ENCODE assay signal across 9 mouse cellular contexts in the genomic region with DNA sequence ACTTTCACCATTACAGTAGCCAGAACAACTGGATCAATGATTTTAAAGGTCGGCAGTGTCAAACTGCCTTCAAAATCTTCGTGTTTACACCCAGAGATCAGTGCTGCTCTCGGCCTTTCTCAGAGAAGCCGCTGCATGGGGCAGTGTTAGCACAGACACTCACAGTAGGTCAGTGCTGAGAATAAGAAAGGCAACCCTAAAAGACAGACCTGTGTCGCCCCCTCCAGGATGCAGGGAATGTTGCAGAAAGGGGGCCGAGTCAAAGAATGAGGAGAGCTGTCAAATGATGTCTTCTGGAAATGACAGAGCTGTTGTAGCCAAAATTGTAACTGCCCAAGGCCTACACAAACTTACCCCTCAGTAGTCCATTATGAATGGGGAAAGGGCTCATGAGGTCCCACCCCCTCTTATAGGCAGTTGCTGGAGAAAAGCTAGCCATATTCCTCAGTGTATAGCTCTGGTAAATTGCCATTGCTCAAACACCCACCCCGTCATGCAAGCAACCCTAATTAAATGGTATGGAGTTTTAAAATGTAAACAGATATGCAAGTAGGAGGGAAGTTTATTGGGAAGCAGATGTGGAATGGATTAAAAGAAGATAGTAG.
DNase-seq lines count a peak whose midpoint lies in the region; ATAC-seq and TF ChIP-seq lines count a peak whose summit lies in the region.
"Had no signal": no experiment of that assay in that cellular context is flagged by ENCODE, and none has a peak within 500 bp of the region (broad histone marks: within the 10 kb centered on the region; RNA-seq: fewer than 3 reads in every experiment).

No protein-coding gene starts in this region.

- H3K4me3 ChIP-seq in kidney, adult 2 months (ENCODE audit: insufficient read depth, low read depth, low read length), result no peak overlapping the region
- H3K4me3 ChIP-seq in kidney, embryonic 16.5 days (ENCODE audit: low read length), result no peak overlapping the region
- no peak overlapping the region for H3K4me3 ChIP-seq in lung, adult 2 months (replicated peaks; ENCODE audit: extremely low read depth, low read depth, low read length)
- H3K4me3 ChIP-seq: limb, embryonic 13.5 days had no signal

- no peaks in the 10 kb centered on the region for H3K9me3 ChIP-seq in kidney, embryonic 16.5 days (ENCODE audit: low read length)
- H3K9me3 ChIP-seq: limb, embryonic 13.5 days had no signal

- no peak overlapping the region for H3K4me2 ChIP-seq in kidney, embryonic 16.5 days (replicated peaks; ENCODE audit: low read depth, low read length)
- H3K4me2 ChIP-seq: limb, embryonic 13.5 days had no signal

- H3K4me1 ChIP-seq in kidney, adult 2 months (ENCODE audit: control insufficient read depth, insufficient read depth, low read length), result no peaks in the 10 kb centered on the region
- no peaks in the 10 kb centered on the region for H3K4me1 ChIP-seq in kidney, embryonic 16.5 days (ENCODE audit: insufficient read depth, low read length)
- no peaks in the 10 kb centered on the region for H3K4me1 ChIP-seq in lung, adult 2 months (ENCODE audit: control insufficient read depth, insufficient read depth, low read length)
- H3K4me1 ChIP-seq: limb, embryonic 13.5 days had no signal

- H3K36me3 ChIP-seq in kidney, adult 2 months (ENCODE audit: control insufficient read depth, insufficient read depth, low read length), result no peaks in the 10 kb centered on the region
- no peaks in the 10 kb centered on the region for H3K36me3 ChIP-seq in kidney, embryonic 16.5 days (ENCODE audit: insufficient read depth, low read length)
- H3K36me3 ChIP-seq: limb, embryonic 13.5 days had no signal

- no peak overlapping the region for H3K27ac ChIP-seq in kidney, adult 2 months (ENCODE audit: insufficient read depth, low read depth, low read length)
- H3K27ac ChIP-seq in kidney, embryonic 16.5 days (ENCODE audit: low read length), result no peak overlapping the region
- H3K27ac ChIP-seq: limb, embryonic 13.5 days had no signal

- no peak for DNase-seq in kidney, adult 2 months
- DNase-seq in adrenal gland, adult 2 months, result peak; percentile 12
- DNase-seq in embryo, embryonic 9.5 days (ENCODE audit: extremely low spot score), result peak; percentile 36
- peak; percentile 39 for DNase-seq in induced T-regulatory cell, adult 2 months (ENCODE audit: low read depth)
- no peak for DNase-seq in lung, adult 2 months
- peak; percentile 52 to 55 for DNase-seq in right cerebral cortex, adult 2 months (ENCODE audit: low spot score in 2 of 2)
- no peak for DNase-seq in urinary bladder, postnatal 36 days (ENCODE audit: low spot score in 2 of 2)

- WGBS in kidney, adult 2 months, result 41% methylated on average over 7 of the region's 7 CpGs
- WGBS in kidney, embryonic 16.5 days, result 36% methylated on average over 7 of the region's 7 CpGs
- 30% methylated on average over 7 of the region's 7 CpGs for WGBS in lung, adult 2 months

- TF ChIP-seq CTCF in kidney, adult 2 months (conservative IDR thresholded peaks at IDR 0.05; ENCODE audit: insufficient read depth, insufficient read length, low read depth, low read length), result peak; percentile 54; the same call in 1 of the 2 replicates
- TF ChIP-seq CTCF in lung, adult 2 months (IDR thresholded peaks at IDR 0.05; ENCODE audit: insufficient read depth, low read length), result peak; percentile 34; the same call in 1 of the 2 replicates

- no peak overlapping the region for H3K9ac ChIP-seq in kidney, embryonic 16.5 days (replicated peaks; ENCODE audit: low read length)
- H3K9ac ChIP-seq: limb, embryonic 13.5 days had no signal

- ATAC-seq in kidney, embryonic 16.5 days (ENCODE audit: low FRiP score, low TSS enrichment), result no peak

- TF ChIP-seq POLR2A in kidney, adult 2 months (IDR thresholded peaks at IDR 0.05; ENCODE audit: low read depth, low read length), result no peak
- no peak for TF ChIP-seq POLR2A in lung, adult 2 months (IDR thresholded peaks at IDR 0.05; ENCODE audit: borderline replicate concordance, extremely low read depth, low read depth, low read length)

- H3K27me3 ChIP-seq in kidney, adult 2 months (replicated peaks; ENCODE audit: control insufficient read depth, insufficient read depth, low read length), result no peaks in the 10 kb centered on the region
- H3K27me3 ChIP-seq in kidney, embryonic 16.5 days (ENCODE audit: insufficient read depth, low read length), result no peaks in the 10 kb centered on the region
- H3K27me3 ChIP-seq: limb, embryonic 13.5 days had no signal

Comparison
In these comparisons a context has a peak if more than half of its experiments do, and no peak if none do; other contexts are left out.
1. DNase-seq: peak in adrenal gland, adult 2 months (single experiment), embryo, embryonic 9.5 days (single experiment), induced T-regulatory cell, adult 2 months (single experiment) and right cerebral cortex, adult 2 months (2 of 2); none in kidney, adult 2 months (single experiment), lung, adult 2 months (single experiment) and urinary bladder, postnatal 36 days (0 of 2).